Mouse (Mus musculus) heart, adult 8-10 months (tissue): Measurements from ENCODE around the gene Fbxo24. TPM values are rescaled to one million over a fixed set of nuclear protein-coding genes. Genes with fewer than 3 reads are reported as not detected.
"Not testable (repeated sequence)": the region's sequence is repeated elsewhere in the genome, so short reads cannot be mapped to it uniquely, and the experiment has no call there.

ENCODE experiments used
- DNase-seq: peaks from one replicate; pipeline ENCODE4 v3.0.0; 2022; ENCODE audit warnings: low spot score
- total RNA-seq, 4 experiments: library from RNA; stranded (reverse); gene quantifications; 2 replicates each; pipeline ENCODE4 v1.2.4; 2022

The Fbxo24 gene
- total RNA-seq, 4 experiments from 2014 or later, result 0.19 to 0.29 (median 0.23) TPM

- DNase-seq, result no peak
Observed at GRCm38 (mm10) chr5:137642886-137643285, 14.1 kb upstream of the Fbxo24 start.

GRCm38 (mm10) chr5:137641054-137641453 is 12.3 kb upstream of the Fbxo24 start, which contains the start of gene Sap25:
Gene Sap25, plus strand, starts transcription at chr5:137641334.
- no peak for DNase-seq

- DNase-seq, result no peak
Observed at GRCm38 (mm10) chr5:137639472-137639871, 10.7 kb upstream of the Fbxo24 start.

- DNase-seq, result no peak
Observed at GRCm38 (mm10) chr5:137633397-137634084, 4.7 kb upstream of the Fbxo24 start.

GRCm38 (mm10) chr5:137631591-137631990 is 2.8 kb upstream of the Fbxo24 start:
- peak; percentile 30 for DNase-seq

- peak; percentile 47 for DNase-seq
Observed at GRCm38 (mm10) chr5:137631171-137631570, 2.4 kb upstream of the Fbxo24 start.

- DNase-seq, result peak; percentile 73
Observed at GRCm38 (mm10) chr5:137630602-137631001, 1.8 kb upstream of the Fbxo24 start.

- DNase-seq, result no peak
Observed at GRCm38 (mm10) chr5:137629906-137630545, 1.2 kb upstream of the Fbxo24 start.

GRCm38 (mm10) chr5:137629306-137629721 is 512 bp upstream of the Fbxo24 start:
- DNase-seq, result no peak

- DNase-seq, result no peak
Observed at GRCm38 (mm10) chr5:137627991-137628390, 811 bp downstream of the Fbxo24 start.

GRCm38 (mm10) chr5:137623937-137624530 is 4.8 kb downstream of the Fbxo24 start:
- no peak for DNase-seq

- no peak for DNase-seq
Observed at GRCm38 (mm10) chr5:137615347-137615746, 13.5 kb downstream of the Fbxo24 start.

- DNase-seq, result not testable (repeated sequence)
Observed at GRCm38 (mm10) chr5:137614921-137615320, 13.9 kb downstream of the Fbxo24 start.

- no peak for DNase-seq
Observed at GRCm38 (mm10) chr5:137613550-137613949, 15.3 kb downstream of the Fbxo24 start, which contains the start of gene Pcolce. Gene Pcolce, minus strand, starts transcription at chr5:137613784.

GRCm38 (mm10) chr5:137613076-137613475 is 15.7 kb downstream of the Fbxo24 start:
- peak; percentile 35 for DNase-seq

GRCm38 (mm10) chr5:137611245-137611602 is 17.6 kb downstream of the Fbxo24 start:
- peak; percentile 72 for DNase-seq

GRCm38 (mm10) chr5:137610548-137611244 is 18.1 kb downstream of the Fbxo24 start:
- peak; percentile 79 for DNase-seq

GRCm38 (mm10) chr5:137610056-137610455 is 18.7 kb downstream of the Fbxo24 start:
- DNase-seq, result no peak

GRCm38 (mm10) chr5:137609292-137609691 is 19.5 kb downstream of the Fbxo24 start:
- no peak for DNase-seq

GRCm38 (mm10) chr5:137608654-137609190 is 20.1 kb downstream of the Fbxo24 start:
- DNase-seq, result no peak

- no peak for DNase-seq
Observed at GRCm38 (mm10) chr5:137607860-137608653, 20.7 kb downstream of the Fbxo24 start.
